Mouse (Mus musculus) liver, postnatal 0 days (tissue): ENCODE results near the gene BC029722. TPM values are rescaled to one million over a fixed set of nuclear protein-coding genes. Genes with fewer than 3 reads are reported as not detected.
A peak's percentile ranks its signal among the peaks of the same experiment; 100 is the strongest.
"Not testable (repeated sequence)": the region's sequence is repeated elsewhere in the genome, so short reads cannot be mapped to it uniquely, and the experiment has no call there.

Source experiments
- ATAC-seq: fragments of 200-750 bp; cut with Nextera tagmentation; 2 replicates; pipeline ENCODE4 v1.8.0; 2017; ENCODE audit warnings: mild to moderate bottlenecking, moderate library complexity
- DNase-seq: peaks from one replicate; pipeline ENCODE4 v3.0.0-alpha.2; 2016
- H3K27ac ChIP-seq: fragments of 300-500 bp; sonication (generic); 2 replicates; pipeline ENCODE4 v1.5.1; 2014; ENCODE audit warnings: antibody characterized with exemption, moderate library complexity, mild to moderate bottlenecking, low read depth
- H3K27me3 ChIP-seq: fragments of 300-500 bp; sonication (generic); 2 replicates; pipeline ENCODE4 v1.6.1; 2014; ENCODE audit warnings: low read length, control low read depth, mixed read lengths; ENCODE audit not compliant: insufficient read depth
- H3K36me3 ChIP-seq: fragments of 300-500 bp; sonication (generic); replicated peaks from 2 replicates; pipeline ENCODE4 v1.6.1; 2014; ENCODE audit warnings: mild to moderate bottlenecking, control low read depth, low read length, moderate library complexity, mixed read lengths; ENCODE audit not compliant: insufficient read depth
- H3K4me1 ChIP-seq: fragments of 300-500 bp; sonication (generic); 2 replicates; pipeline ENCODE4 v1.6.1; 2014; ENCODE audit warnings: antibody characterized with exemption, mild to moderate bottlenecking, control low read depth; ENCODE audit not compliant: insufficient read depth
- H3K4me2 ChIP-seq: fragments of 300-500 bp; sonication (generic); 2 replicates; pipeline ENCODE4 v1.6.1; 2014; ENCODE audit warnings: low read depth, mild to moderate bottlenecking, low read length, moderate library complexity, mixed read lengths
- H3K4me3 ChIP-seq: fragments of 300-500 bp; sonication (generic); 2 replicates; pipeline ENCODE4 v1.5.1; 2014; ENCODE audit warnings: low read depth, low read length
- H3K9ac ChIP-seq: fragments of 300-500 bp; sonication (generic); replicated peaks from 2 replicates; pipeline ENCODE4 v1.6.1; 2014; ENCODE audit warnings: mild to moderate bottlenecking, moderate library complexity
- H3K9me3 ChIP-seq: fragments of 300-500 bp; sonication (generic); 2 replicates; pipeline ENCODE4 v1.6.1; 2016; ENCODE audit warnings: mild to moderate bottlenecking, control low read depth, low read length, mixed read lengths
- CTCF ChIP-seq: sonication (generic); IDR thresholded peaks from 2 replicates; pipeline ENCODE4 v1.5.1; 2016; ENCODE audit warnings: antibody characterized with exemption, low read depth
- EP300 ChIP-seq: IDR thresholded peaks from 2 replicates; pipeline ENCODE4 v1.6.1; 2016; ENCODE audit warnings: antibody characterized with exemption, low read depth, mild to moderate bottlenecking
- WGBS: fragments of 180-500 bp; shearing (Covaris S2); extraction: QIAGEN DNeasy Blood & Tissue Kit; methylation state at CpG from one replicate; pipeline ENCODE4 v1.1.7; 2014; ENCODE audit not compliant: insufficient replicate concordance; 5-methylcytosine and 5-hydroxymethylcytosine counted together
- polyA plus RNA-seq: library from polyadenylated mRNA; unstranded; fragments of >200 nt; fragmentation: Nextera tagmentation; extraction: Ambion mirVana; gene quantifications from 2 replicates; pipeline ENCODE4 v1.2.1, GENCODE M21; 2015

BC029722 gene
- polyA plus RNA-seq, 1 experiment from 2014 or later = 6.6 TPM

DNA sequence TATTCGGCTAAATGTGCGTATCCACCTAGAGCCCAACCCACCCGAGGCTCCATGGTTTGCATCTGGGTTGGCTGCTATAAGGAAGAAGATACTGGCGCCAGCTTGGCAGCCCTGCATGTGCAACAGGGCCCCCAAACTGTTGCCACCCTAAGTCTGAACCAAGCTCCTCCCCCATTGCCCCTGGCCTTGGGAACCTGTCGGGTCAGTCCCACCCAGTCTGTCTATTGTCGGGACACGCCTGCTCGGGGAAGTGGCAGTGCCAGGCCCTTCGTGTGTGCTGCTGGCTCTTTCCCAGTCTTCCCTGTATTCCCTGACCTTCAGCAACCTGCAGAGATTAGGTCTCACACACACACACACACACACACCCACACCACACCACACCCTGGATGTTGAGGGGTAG is 15.5 kb upstream of the BC029722 start, which contains the start of gene Fam83c:
Gene Fam83c, minus strand, starts transcription at position 123 of the 400 bp plus-strand sequence.
- H3K4me3 ChIP-seq = no peak within 1 kb of the TSS
- no peak within 1 kb of the TSS for H3K27ac ChIP-seq
- no peak within 1 kb of the TSS for H3K4me2 ChIP-seq
- H3K4me1 ChIP-seq = no peaks in the 10 kb centered on the region
- TF ChIP-seq CTCF (no peak), EP300 (no peak)
- no peak for ATAC-seq
- DNase-seq = no peak
- H3K36me3 ChIP-seq = no peaks in the 10 kb centered on the region
- no peak within 1 kb of the TSS for H3K9ac ChIP-seq
- WGBS = 64% methylated on average over 9 of the region's 9 CpGs
- no peaks in the 10 kb centered on the region for H3K27me3 ChIP-seq
- H3K9me3 ChIP-seq = no peaks in the 10 kb centered on the region

DNA sequence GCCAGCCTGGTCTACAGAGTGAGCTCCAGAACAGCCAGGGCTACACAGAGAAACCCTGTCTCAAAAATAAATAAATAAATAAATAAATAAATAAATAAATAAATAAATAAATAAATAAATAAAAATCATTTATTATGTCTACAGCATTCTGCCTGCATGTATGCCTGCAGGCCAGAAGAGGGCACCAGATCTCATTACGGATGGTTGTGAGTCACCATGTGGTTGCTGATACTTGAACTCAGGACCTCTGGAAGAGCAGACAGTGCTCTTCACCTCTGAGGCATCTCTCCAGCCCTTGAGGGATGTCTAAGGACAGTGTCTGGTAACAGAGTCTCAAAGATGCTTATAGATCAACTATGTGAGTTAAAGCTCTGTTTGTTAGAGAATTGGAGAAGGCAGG is 12.9 kb upstream of the BC029722 start:
- H3K9me3 ChIP-seq, H3K27ac ChIP-seq, H3K27me3 ChIP-seq, H3K4me3 ChIP-seq, H3K4me1 ChIP-seq, H3K9ac ChIP-seq, ATAC-seq, H3K36me3 ChIP-seq, DNase-seq, H3K4me2 ChIP-seq: not testable (repeated sequence)
- peak; percentile 50 for TF ChIP-seq CTCF
- WGBS = 63% methylated on average over 1 of the region's 1 CpGs

DNA sequence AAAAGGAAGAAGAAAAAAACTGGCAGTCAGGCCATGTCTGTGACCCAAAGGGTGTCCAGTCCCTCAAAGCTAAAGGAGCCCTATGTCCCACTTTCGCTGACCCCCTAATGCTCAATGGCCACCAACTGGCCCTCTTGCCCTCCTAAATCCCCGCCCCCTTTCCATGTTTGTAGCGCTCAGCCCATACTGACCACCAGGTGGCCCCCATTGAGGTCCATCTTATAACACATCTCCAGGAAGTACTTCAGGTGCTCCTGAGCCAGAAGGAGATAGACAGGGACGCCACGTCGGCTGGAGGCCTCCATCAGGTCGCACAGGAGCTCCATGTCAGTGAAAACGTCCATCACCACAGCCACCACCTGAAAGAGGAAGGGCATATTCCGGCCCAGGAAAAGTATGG is 12.1 kb upstream of the BC029722 start:
- H3K4me1 ChIP-seq = peaks cover 13% of the 10 kb centered on the region
- DNase-seq (no peak), ATAC-seq (no peak)
- H3K9ac ChIP-seq = no peak overlapping the region
- no peak overlapping the region for H3K27ac ChIP-seq
- 41% methylated on average over 9 of the region's 9 CpGs for WGBS
- TF ChIP-seq CTCF (peak; percentile 47), EP300 (no peak)
- no peaks in the 10 kb centered on the region for H3K27me3 ChIP-seq
- H3K4me2 ChIP-seq = no peak overlapping the region
- H3K9me3 ChIP-seq = no peaks in the 10 kb centered on the region
- no peaks in the 10 kb centered on the region for H3K36me3 ChIP-seq
- H3K4me3 ChIP-seq = no peak overlapping the region

DNA sequence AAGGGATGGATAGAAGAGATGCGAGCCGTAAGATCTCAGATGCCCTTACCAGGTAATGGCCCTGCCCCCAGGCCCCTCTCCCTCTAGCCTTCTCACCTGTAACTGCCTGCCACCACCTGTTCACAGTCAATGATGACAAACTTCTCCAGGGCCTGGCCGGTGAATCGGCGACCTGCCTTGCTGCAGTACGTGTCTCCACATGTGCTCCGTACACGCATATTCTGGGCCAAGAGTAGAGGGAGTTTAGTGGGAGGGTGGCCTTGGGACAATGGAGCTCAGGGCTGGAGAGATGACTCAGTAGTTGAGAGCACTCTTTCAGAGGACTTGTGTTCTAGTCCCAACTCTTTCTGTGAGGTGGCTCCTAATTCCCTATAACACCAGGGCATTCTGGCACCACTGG is 11.6 kb upstream of the BC029722 start:
- no peak for TF ChIP-seq CTCF
- no peak for TF ChIP-seq EP300
- ATAC-seq = no peak
- WGBS = 86% methylated on average over 8 of the region's 8 CpGs

DNA sequence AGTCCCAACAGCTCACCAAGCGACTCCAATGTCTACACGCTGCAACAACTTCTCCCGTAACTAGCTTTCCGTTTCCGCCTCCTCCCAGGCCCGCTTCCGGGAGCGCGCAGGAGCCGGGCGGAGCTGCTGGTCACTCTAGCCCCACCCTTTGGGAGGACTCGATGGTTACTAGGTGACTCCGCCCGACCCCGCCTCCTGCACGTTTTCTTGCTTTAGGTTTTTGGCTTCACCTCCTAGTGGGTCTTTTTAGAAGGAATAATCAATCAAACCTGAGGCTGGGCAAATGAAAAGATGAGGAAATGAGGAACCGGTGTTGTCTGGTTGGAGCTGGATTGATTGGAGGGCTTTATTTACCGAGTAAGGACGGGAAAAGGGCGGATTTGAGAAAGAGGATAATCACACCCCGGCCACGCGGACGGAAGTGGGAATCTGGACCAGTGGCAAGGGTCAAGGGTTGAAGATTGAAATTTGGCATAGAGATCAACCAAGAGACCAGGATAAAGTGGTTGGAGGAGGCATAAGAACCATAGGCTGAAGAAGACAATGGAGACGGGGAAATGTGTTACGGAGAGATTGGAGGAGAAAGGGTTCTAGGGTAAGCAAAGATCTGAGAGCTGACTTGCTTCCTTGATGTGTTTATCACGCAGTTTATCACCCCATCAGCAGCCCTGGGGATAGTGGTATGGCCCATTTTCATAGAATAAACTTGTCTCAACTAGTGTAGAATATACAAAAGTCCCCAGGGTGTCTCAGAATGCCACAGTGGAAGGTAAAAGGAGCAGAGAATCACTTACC is 7.6 kb upstream of the BC029722 start, which contains the start of gene Eif6:
Gene Eif6, minus strand, starts transcription at position 296 of the 795 bp plus-strand sequence.
- H3K27me3 ChIP-seq = no peaks in the 10 kb centered on the region
- DNase-seq = peak; percentile 94
- peaks cover 16% of the 10 kb centered on the region for H3K4me1 ChIP-seq
- H3K4me3 ChIP-seq = peak within 1 kb of the TSS; percentile 95
- H3K27ac ChIP-seq = peak within 1 kb of the TSS; percentile 97
- H3K36me3 ChIP-seq = peaks cover 22% of the 10 kb centered on the region
- no peak for TF ChIP-seq CTCF
- TF ChIP-seq EP300 = 0 out of 2 replicates have a peak, but pooled peaks have one; percentile 74
- H3K9me3 ChIP-seq = no peaks in the 10 kb centered on the region
- peak; percentile 95 for ATAC-seq
- H3K4me2 ChIP-seq = peak within 1 kb of the TSS; percentile 89
- H3K9ac ChIP-seq = peak within 1 kb of the TSS; percentile 93
- WGBS = 2% methylated on average over 27 of the region's 27 CpGs

More for the DNA sequence above, 11.6 kb upstream of the BC029722 start:
- no peaks in the 10 kb centered on the region for H3K36me3 ChIP-seq
- no peak for DNase-seq
- H3K9me3 ChIP-seq = no peaks in the 10 kb centered on the region
- no peak overlapping the region for H3K27ac ChIP-seq
- no peak overlapping the region for H3K4me3 ChIP-seq
- no peak overlapping the region for H3K9ac ChIP-seq
- H3K4me2 ChIP-seq = no peak overlapping the region
- no peaks in the 10 kb centered on the region for H3K27me3 ChIP-seq
- peaks cover 13% of the 10 kb centered on the region for H3K4me1 ChIP-seq

DNA sequence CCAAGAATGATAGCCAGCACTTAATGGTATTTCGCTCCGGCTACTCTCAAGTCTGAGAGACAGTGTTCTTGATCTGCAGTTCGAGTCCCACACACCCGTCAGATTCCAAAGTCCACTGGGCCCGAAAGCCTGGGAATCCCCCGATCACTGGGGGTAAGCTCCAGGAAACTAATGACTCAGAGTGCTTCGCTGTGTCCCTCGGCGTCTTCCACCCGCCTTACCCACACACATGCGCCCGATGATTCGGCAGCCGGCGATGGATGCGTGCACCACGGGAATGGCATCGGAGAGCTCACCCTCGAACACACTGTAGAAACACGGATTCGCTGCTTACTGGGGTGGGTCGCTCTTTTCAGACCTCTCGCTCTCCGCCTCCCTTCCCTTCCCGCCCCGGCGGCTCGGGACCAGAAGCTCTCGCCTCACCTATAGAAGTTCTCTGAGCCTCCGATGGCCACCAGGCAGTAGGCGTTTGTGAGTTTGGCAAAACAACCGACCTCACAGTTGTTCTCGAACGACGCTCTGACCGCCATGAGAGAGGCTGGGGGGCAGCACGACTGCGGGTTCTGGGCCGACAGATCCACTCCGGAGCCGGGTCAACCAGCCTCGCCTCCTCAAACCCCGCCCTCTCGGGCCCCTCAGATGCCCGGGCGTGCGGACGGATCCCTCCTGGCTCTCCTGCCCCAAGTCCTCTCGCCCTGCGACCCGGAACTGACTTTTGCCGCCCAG is 6.8 kb upstream of the BC029722 start:
- Histone ChIP-seq H3K4me3 (peak overlapping the region; percentile 95), H3K4me1 (peaks cover 16% of the 10 kb centered on the region), H3K27ac (peak overlapping the region; percentile 97), H3K9ac (peak overlapping the region; percentile 93), H3K4me2 (peak overlapping the region; percentile 89), H3K36me3 (peaks cover 28% of the 10 kb centered on the region), H3K27me3 (no peaks in the 10 kb centered on the region), H3K9me3 (no peaks in the 10 kb centered on the region)
- DNase-seq (peak; percentile 56), ATAC-seq (peak; percentile 9)
- WGBS = 1% methylated on average over 52 of the region's 52 CpGs
- no peak for TF ChIP-seq EP300
- TF ChIP-seq CTCF = no peak
